Mouse (Mus musculus): ENCODE data around the gene Cpsf4l.

DNA sequence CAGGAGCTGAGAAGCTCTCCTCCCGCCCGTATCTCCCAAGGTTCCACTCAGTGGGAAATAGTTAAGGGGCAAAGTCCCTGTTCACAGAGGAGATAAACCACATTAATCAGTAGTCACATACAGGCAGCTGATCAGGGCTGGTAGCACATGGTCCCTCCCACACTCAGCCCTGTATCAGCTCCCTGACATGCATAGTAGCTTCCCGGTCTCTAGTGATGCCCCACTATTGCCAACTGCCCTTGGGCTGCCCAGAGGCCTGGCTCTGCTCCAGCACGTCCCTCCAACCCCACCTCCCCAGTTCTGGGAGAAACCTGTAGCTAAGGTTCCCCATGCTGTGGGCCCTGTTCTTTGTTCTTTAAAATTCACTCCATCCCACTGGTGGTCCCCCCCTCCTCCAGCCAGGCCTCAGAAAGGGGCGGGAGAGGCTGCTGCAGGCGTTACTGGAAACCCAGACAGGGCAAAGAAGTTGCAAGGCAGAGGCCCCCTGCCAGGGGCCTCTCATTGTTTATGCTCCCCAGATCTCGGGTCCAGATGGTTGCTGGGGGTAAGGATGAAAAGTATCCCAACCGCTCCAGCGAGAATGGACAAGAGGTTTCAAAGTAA lies 40.0 kb upstream of the Cpsf4l start:
- no peak for TF ChIP-seq GATA1 (IDR thresholded peaks at IDR 0.05; ENCODE audit: borderline replicate concordance, low read length)
- no peak for TF ChIP-seq FLI1 (IDR thresholded peaks at IDR 0.05; ENCODE audit: low read length)
